Mouse (Mus musculus) cerebellum, adult 9-10 months (tissue): ENCODE measurements around the gene Snai1.

Experiments used
- DNase-seq: peaks from one replicate; pipeline ENCODE4 v3.0.0; 2022

Snai1 gene

GRCm38 (mm10) chr2:167586976-167587375, 49.0 kb downstream of the Snai1 start:
- no peak for DNase-seq

- DNase-seq = no peak
Observed at GRCm38 (mm10) chr2:167588774-167589577, 51.0 kb downstream of the Snai1 start.
